Mouse (Mus musculus): Measurements from ENCODE around the gene Tgfb3. TPM values are rescaled to one million over a fixed set of nuclear protein-coding genes. Genes with fewer than 3 reads are reported as not detected.

Gene Tgfb3
- polyA plus RNA-seq, 1 experiment from 2014 or later, result 5.7 TPM

- Histone ChIP-seq H3K4me2 (ENCODE audit: low read depth, low read length, severe bottlenecking) (no peak overlapping the region), H3K4me1 (replicated peaks; ENCODE audit: control insufficient read depth, insufficient read depth, low read length) (no peaks in the 10 kb centered on the region), H3K9ac (ENCODE audit: low read length) (no peak overlapping the region), H3K4me3 (ENCODE audit: low read depth, low read length) (no peak overlapping the region), H3K36me3 (ENCODE audit: control insufficient read depth, insufficient read depth, low read length) (no peaks in the 10 kb centered on the region), H3K27ac (ENCODE audit: low read depth, low read length) (no peak overlapping the region), H3K27me3 (ENCODE audit: control insufficient read depth, insufficient read depth, low read length) (no peaks in the 10 kb centered on the region), H3K9me3 (ENCODE audit: control insufficient read depth, low read length) (no peaks in the 10 kb centered on the region)
- DNase-seq (ENCODE audit: low spot score), result no peak
- no peak for ATAC-seq (replicated peaks; ENCODE audit: low FRiP score)
- 66% methylated on average over 4 of the region's 4 CpGs for WGBS
Observed at GRCm38 (mm10) chr12:86090764-86091163, 11.9 kb upstream of the Tgfb3 start.

- H3K27me3 ChIP-seq (ENCODE audit: control insufficient read depth, insufficient read depth, low read length), result no peaks in the 10 kb centered on the region
- DNase-seq (ENCODE audit: low spot score) (no peak), ATAC-seq (replicated peaks; ENCODE audit: low FRiP score) (no peak)
- no peak overlapping the region for H3K27ac ChIP-seq (ENCODE audit: low read depth, low read length)
- WGBS, result 63% methylated on average over 7 of the region's 7 CpGs
- H3K4me1 ChIP-seq (replicated peaks; ENCODE audit: control insufficient read depth, insufficient read depth, low read length), result peaks cover 3% of the 10 kb centered on the region; the same call in 1 of the 2 replicates
- H3K4me2 ChIP-seq (ENCODE audit: low read depth, low read length, severe bottlenecking), result no peak overlapping the region
- no peak overlapping the region for H3K9ac ChIP-seq (ENCODE audit: low read length)
- H3K9me3 ChIP-seq (ENCODE audit: control insufficient read depth, low read length), result no peaks in the 10 kb centered on the region
- no peak overlapping the region for H3K4me3 ChIP-seq (ENCODE audit: low read depth, low read length)
- no peaks in the 10 kb centered on the region for H3K36me3 ChIP-seq (ENCODE audit: control insufficient read depth, insufficient read depth, low read length)
Observed at GRCm38 (mm10) chr12:86088042-86088441, 9.2 kb upstream of the Tgfb3 start.

GRCm38 (mm10) chr12:86086550-86086949, 7.7 kb upstream of the Tgfb3 start:
- no peak for DNase-seq (ENCODE audit: low spot score)
- no peak overlapping the region for H3K27ac ChIP-seq (ENCODE audit: low read depth, low read length)
- H3K27me3 ChIP-seq (ENCODE audit: control insufficient read depth, insufficient read depth, low read length), result no peaks in the 10 kb centered on the region
- H3K4me2 ChIP-seq (ENCODE audit: low read depth, low read length, severe bottlenecking), result no peak overlapping the region
- no peaks in the 10 kb centered on the region for H3K9me3 ChIP-seq (ENCODE audit: control insufficient read depth, low read length)
- no peak overlapping the region for H3K4me3 ChIP-seq (ENCODE audit: low read depth, low read length)
- no peak overlapping the region for H3K9ac ChIP-seq (ENCODE audit: low read length)
- no peak for ATAC-seq (replicated peaks; ENCODE audit: low FRiP score)
- 77% methylated on average over 8 of the region's 8 CpGs for WGBS
- H3K4me1 ChIP-seq (replicated peaks; ENCODE audit: control insufficient read depth, insufficient read depth, low read length), result peaks cover 5% of the 10 kb centered on the region; the same call in 1 of the 2 replicates
- no peaks in the 10 kb centered on the region for H3K36me3 ChIP-seq (ENCODE audit: control insufficient read depth, insufficient read depth, low read length)

GRCm38 (mm10) chr12:86085873-86086272, 7.0 kb upstream of the Tgfb3 start:
- no peaks in the 10 kb centered on the region for H3K36me3 ChIP-seq (ENCODE audit: control insufficient read depth, insufficient read depth, low read length)
- H3K27ac ChIP-seq (ENCODE audit: low read depth, low read length), result no peak overlapping the region
- WGBS, result 85% methylated on average over 7 of the region's 7 CpGs

GRCm38 (mm10) chr12:86082481-86083012, 3.7 kb upstream of the Tgfb3 start, which contains the start of gene Ift43:
Gene Ift43, plus strand, starts transcription at chr12:86082541.
- ATAC-seq (replicated peaks; ENCODE audit: low FRiP score), result peak; percentile 69
- Histone ChIP-seq H3K9me3 (ENCODE audit: control insufficient read depth, low read length) (no peaks in the 10 kb centered on the region), H3K9ac (ENCODE audit: low read length) (peak within 1 kb of the TSS; percentile 46), H3K4me1 (replicated peaks; ENCODE audit: control insufficient read depth, insufficient read depth, low read length) (peaks cover 9% of the 10 kb centered on the region; the same call in 1 of the 2 replicates), H3K27me3 (ENCODE audit: control insufficient read depth, insufficient read depth, low read length) (peaks cover under 1% of the 10 kb centered on the region), H3K4me3 (ENCODE audit: low read depth, low read length) (peak within 1 kb of the TSS; percentile 62), H3K36me3 (ENCODE audit: control insufficient read depth, insufficient read depth, low read length) (no peaks in the 10 kb centered on the region), H3K4me2 (ENCODE audit: low read depth, low read length, severe bottlenecking) (peak within 1 kb of the TSS; percentile 73), H3K27ac (ENCODE audit: low read depth, low read length) (no peak within 1 kb of the TSS)
- under 1% methylated on average over 35 of the region's 35 CpGs for WGBS
- peak; percentile 91 for DNase-seq (ENCODE audit: low spot score)

More at GRCm38 (mm10) chr12:86085873-86086272, 7.0 kb upstream of the Tgfb3 start:
- no peak overlapping the region for H3K4me3 ChIP-seq (ENCODE audit: low read depth, low read length)
- H3K9ac ChIP-seq (ENCODE audit: low read length), result no peak overlapping the region
- DNase-seq (ENCODE audit: low spot score), result no peak
- ATAC-seq (replicated peaks; ENCODE audit: low FRiP score), result no peak
- no peaks in the 10 kb centered on the region for H3K27me3 ChIP-seq (ENCODE audit: control insufficient read depth, insufficient read depth, low read length)
- no peak overlapping the region for H3K4me2 ChIP-seq (ENCODE audit: low read depth, low read length, severe bottlenecking)
- H3K4me1 ChIP-seq (replicated peaks; ENCODE audit: control insufficient read depth, insufficient read depth, low read length), result peaks cover 5% of the 10 kb centered on the region; the same call in 1 of the 2 replicates
- H3K9me3 ChIP-seq (ENCODE audit: control insufficient read depth, low read length), result no peaks in the 10 kb centered on the region

- peak; percentile 82 for ATAC-seq (replicated peaks; ENCODE audit: low FRiP score)
- Histone ChIP-seq H3K27ac (ENCODE audit: low read depth, low read length) (no peak overlapping the region), H3K4me1 (replicated peaks; ENCODE audit: control insufficient read depth, insufficient read depth, low read length) (peaks cover 15% of the 10 kb centered on the region; the same call in 1 of the 2 replicates), H3K36me3 (ENCODE audit: control insufficient read depth, insufficient read depth, low read length) (no peaks in the 10 kb centered on the region), H3K4me2 (ENCODE audit: low read depth, low read length, severe bottlenecking) (peak overlapping the region; percentile 77), H3K9me3 (ENCODE audit: control insufficient read depth, low read length) (no peaks in the 10 kb centered on the region), H3K9ac (ENCODE audit: low read length) (peak overlapping the region; percentile 64), H3K27me3 (ENCODE audit: control insufficient read depth, insufficient read depth, low read length) (peaks cover 7% of the 10 kb centered on the region), H3K4me3 (ENCODE audit: low read depth, low read length) (peak overlapping the region; percentile 42)
- peak; percentile 95 for DNase-seq (ENCODE audit: low spot score)
- under 1% methylated on average over 31 of the region's 31 CpGs for WGBS
Observed at GRCm38 (mm10) chr12:86079202-86079667, 394 bp upstream of the Tgfb3 start.

GRCm38 (mm10) chr12:86078176-86078552, 677 bp downstream of the Tgfb3 start:
- DNase-seq (ENCODE audit: low spot score) (no peak), ATAC-seq (replicated peaks; ENCODE audit: low FRiP score) (no peak)
- Histone ChIP-seq H3K27me3 (ENCODE audit: control insufficient read depth, insufficient read depth, low read length) (peaks cover 7% of the 10 kb centered on the region), H3K9me3 (ENCODE audit: control insufficient read depth, low read length) (no peaks in the 10 kb centered on the region), H3K4me2 (ENCODE audit: low read depth, low read length, severe bottlenecking) (peak overlapping the region; percentile 77), H3K4me1 (replicated peaks; ENCODE audit: control insufficient read depth, insufficient read depth, low read length) (peaks cover 14% of the 10 kb centered on the region; the same call in 1 of the 2 replicates), H3K9ac (ENCODE audit: low read length) (peak overlapping the region; percentile 64), H3K36me3 (ENCODE audit: control insufficient read depth, insufficient read depth, low read length) (no peaks in the 10 kb centered on the region), H3K27ac (ENCODE audit: low read depth, low read length) (no peak overlapping the region), H3K4me3 (ENCODE audit: low read depth, low read length) (peak overlapping the region; percentile 42)
- WGBS, result 8% methylated on average over 9 of the region's 9 CpGs

- peak overlapping the region; percentile 42; the same call in 1 of the 2 replicates for H3K4me3 ChIP-seq (ENCODE audit: low read depth, low read length)
- DNase-seq (ENCODE audit: low spot score) (no peak), ATAC-seq (replicated peaks; ENCODE audit: low FRiP score) (no peak)
- H3K4me2 ChIP-seq (ENCODE audit: low read depth, low read length, severe bottlenecking), result peak overlapping the region; percentile 77
- H3K9ac ChIP-seq (ENCODE audit: low read length), result peak overlapping the region; percentile 36
- H3K36me3 ChIP-seq (ENCODE audit: control insufficient read depth, insufficient read depth, low read length), result no peaks in the 10 kb centered on the region
- peaks cover 7% of the 10 kb centered on the region for H3K27me3 ChIP-seq (ENCODE audit: control insufficient read depth, insufficient read depth, low read length)
- H3K4me1 ChIP-seq (replicated peaks; ENCODE audit: control insufficient read depth, insufficient read depth, low read length), result peaks cover 11% of the 10 kb centered on the region; the same call in 1 of the 2 replicates
- no peak overlapping the region for H3K27ac ChIP-seq (ENCODE audit: low read depth, low read length)
- H3K9me3 ChIP-seq (ENCODE audit: control insufficient read depth, low read length), result no peaks in the 10 kb centered on the region
- 18% methylated on average over 11 of the region's 11 CpGs for WGBS
Observed at GRCm38 (mm10) chr12:86077736-86078135, 1.1 kb downstream of the Tgfb3 start.

- Histone ChIP-seq H3K9me3 (ENCODE audit: control insufficient read depth, low read length) (no peaks in the 10 kb centered on the region), H3K27ac (ENCODE audit: low read depth, low read length) (no peak overlapping the region), H3K9ac (ENCODE audit: low read length) (no peak overlapping the region), H3K4me3 (ENCODE audit: low read depth, low read length) (0 out of 2 replicates have a peak overlapping the region, but pooled peaks have one; percentile 2), H3K4me2 (ENCODE audit: low read depth, low read length, severe bottlenecking) (peak overlapping the region; percentile 77), H3K4me1 (replicated peaks; ENCODE audit: control insufficient read depth, insufficient read depth, low read length) (peaks cover 11% of the 10 kb centered on the region; the same call in 1 of the 2 replicates), H3K27me3 (ENCODE audit: control insufficient read depth, insufficient read depth, low read length) (peaks cover 7% of the 10 kb centered on the region), H3K36me3 (ENCODE audit: control insufficient read depth, insufficient read depth, low read length) (no peaks in the 10 kb centered on the region)
- 25% methylated on average over 8 of the region's 8 CpGs for WGBS
- no peak for DNase-seq (ENCODE audit: low spot score)
- ATAC-seq (replicated peaks; ENCODE audit: low FRiP score), result no peak
Observed at GRCm38 (mm10) chr12:86077322-86077721, 1.5 kb downstream of the Tgfb3 start.
